Mouse (Mus musculus) hematopoietic stem cell, adult 5-6 weeks (primary cell): Measurements from ENCODE around the gene Gm10800. TPM values are rescaled to one million over a fixed set of nuclear protein-coding genes. Genes with fewer than 3 reads are reported as not detected.
"Not testable (repeated sequence)": the region's sequence is repeated elsewhere in the genome, so short reads cannot be mapped to it uniquely, and the experiment has no call there.

ENCODE experiments used
- ATAC-seq, 2 experiments: fragments of 125-278 bp in 1 of 2; replicated peaks in 1 of 2; 2 replicates each; pipeline ENCODE4 v1.8.0; 2016 to 2017; ENCODE audit warnings: inconsistent platforms in 2 of 2, mild to moderate bottlenecking in 2 of 2, moderate number of reproducible peaks in 2 of 2, low read depth in 1 of 2, moderate TSS enrichment in 1 of 2; ENCODE audit not compliant: low FRiP score in 2 of 2, poor library complexity in 2 of 2, severe bottlenecking in 2 of 2, insufficient read depth in 1 of 2, low TSS enrichment in 1 of 2
- total RNA-seq: library from RNA; stranded (forward); fragments of 172-1452, 232-1000 nt; gene quantifications from 2 replicates; pipeline ENCODE4 v1.2.3, GENCODE M21; 2017

The Gm10800 gene
- total RNA-seq: 92.2 and 278 TPM in 2 replicates

GRCm38 (mm10) chr2:98667201-98667600 is at the start of gene Gm10800:
TSS of gene Gm10800 (minus strand) at chr2:98667301.
- ATAC-seq: not testable (repeated sequence)

- no peak for ATAC-seq
Measured at GRCm38 (mm10) chr2:98697533-98697932, 30.4 kb upstream of the Gm10800 start.

GRCm38 (mm10) chr2:98661937-98662336 is 5.2 kb downstream of the Gm10800 start, which contains the start of gene Gm10801:
TSS of gene Gm10801 (plus strand) at chr2:98662237.
- not testable (repeated sequence) for ATAC-seq

Other genes starting within 250 kb of the Gm10800 start
- 5.1 and 23.2 TPM in 2 replicates for gene Gm10801, start 5.1 kb downstream of the Gm10800 start, total RNA-seq